Mouse (Mus musculus) C2C12 (cell line): Measurements from ENCODE around the gene Nkx6-2.

Experiments used
- CEBPB ChIP-seq: IDR thresholded peaks from one replicate; pipeline ENCODE4 v1.6.1; 2011; ENCODE audit warnings: low read depth, mild to moderate bottlenecking, control low read depth, moderate library complexity
- CTCF ChIP-seq: IDR thresholded peaks from one replicate; pipeline ENCODE4 v1.5.1; 2011; ENCODE audit not compliant: control insufficient read depth, insufficient read depth, insufficient read length
- FOSL1 ChIP-seq: IDR thresholded peaks from one replicate; pipeline ENCODE4 v1.8.0; 2011; ENCODE audit warnings: mild to moderate bottlenecking, low read length; ENCODE audit not compliant: poor library complexity, insufficient read depth, severe bottlenecking
- MAX ChIP-seq: IDR thresholded peaks from one replicate; pipeline ENCODE4 v1.6.1; 2011; ENCODE audit warnings: mild to moderate bottlenecking, control low read depth
- USF1 ChIP-seq: IDR thresholded peaks from one replicate; pipeline ENCODE4 v1.6.1; 2011; ENCODE audit warnings: low read depth, mild to moderate bottlenecking, control low read depth, moderate library complexity

DNA sequence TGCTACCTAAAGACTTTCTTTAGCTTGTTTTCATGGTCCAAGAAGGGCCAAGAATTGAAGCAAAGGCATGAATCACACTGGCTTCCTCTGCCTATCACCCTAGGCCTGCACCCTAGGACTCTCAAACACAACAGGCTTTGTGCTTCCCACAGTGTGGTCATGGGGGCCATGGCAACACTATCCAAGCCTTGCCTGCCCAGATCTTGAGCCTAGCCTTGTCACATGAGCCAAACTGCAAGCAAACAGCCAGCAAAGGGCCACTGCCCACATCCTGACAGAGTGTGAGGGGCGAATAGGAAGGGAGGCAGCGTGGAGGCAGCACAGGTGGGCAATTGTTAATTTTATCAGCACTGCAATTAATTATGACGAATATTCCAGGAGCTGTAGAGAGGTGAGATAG, 9.9 kb downstream of the Nkx6-2 start:
- TF ChIP-seq CTCF (no peak), USF1 (no peak), CEBPB (no peak), MAX (no peak), FOSL1 (no peak)
